Mouse (Mus musculus) intestine, postnatal 0 days (tissue): ENCODE data around the gene Rpl10. TPM values are rescaled to one million over a fixed set of nuclear protein-coding genes. Genes with fewer than 3 reads are reported as not detected.

Experiments
- ATAC-seq: fragments of 200-750 bp; cut with Nextera tagmentation; 2 replicates; pipeline ENCODE4 v1.8.0; 2017; ENCODE audit warnings: mild to moderate bottlenecking, moderate TSS enrichment, moderate library complexity
- H3K27ac ChIP-seq: fragments of 300-500 bp; sonication (generic); 2 replicates; pipeline ENCODE4 v1.5.1; 2014; ENCODE audit warnings: mild to moderate bottlenecking, low read depth, low read length, moderate library complexity
- H3K27me3 ChIP-seq: fragments of 300-500 bp; sonication (generic); replicated peaks from 2 replicates; pipeline ENCODE4 v1.6.1; 2014; ENCODE audit warnings: low read length, mixed read lengths; ENCODE audit not compliant: control insufficient read depth, insufficient read depth
- H3K36me3 ChIP-seq: fragments of 300-500 bp; sonication (generic); 2 replicates; pipeline ENCODE4 v1.6.1; 2014; ENCODE audit warnings: mild to moderate bottlenecking, moderate library complexity; ENCODE audit not compliant: control insufficient read depth, insufficient read depth
- H3K4me1 ChIP-seq: fragments of 300-500 bp; sonication (generic); replicated peaks from 2 replicates; pipeline ENCODE4 v1.6.1; 2014; ENCODE audit warnings: antibody characterized with exemption, low read length, mixed read lengths; ENCODE audit not compliant: control insufficient read depth, insufficient read depth
- H3K4me2 ChIP-seq: fragments of 300-500 bp; sonication (generic); replicated peaks from 2 replicates; pipeline ENCODE4 v1.6.1; 2014; ENCODE audit warnings: low read depth, mild to moderate bottlenecking, moderate library complexity
- H3K4me3 ChIP-seq: fragments of 300-500 bp; sonication (generic); 2 replicates; pipeline ENCODE4 v1.5.1; 2014; ENCODE audit warnings: low read depth, low read length
- H3K9ac ChIP-seq: fragments of 300-500 bp; sonication (generic); 2 replicates; pipeline ENCODE4 v1.6.1; 2014; ENCODE audit warnings: mild to moderate bottlenecking, low read depth, low read length
- H3K9me3 ChIP-seq: fragments of 300-500 bp; sonication (generic); 2 replicates; pipeline ENCODE4 v1.6.1; 2016; ENCODE audit warnings: mixed run types; ENCODE audit not compliant: control insufficient read depth
- CTCF ChIP-seq: sonication (generic); IDR thresholded peaks from 2 replicates; pipeline ENCODE4 v1.5.1; 2016; ENCODE audit warnings: low read depth, mild to moderate bottlenecking, control low read depth, antibody characterized with exemption, moderate library complexity
- WGBS: fragments of 180-500 bp; shearing (Covaris S2); extraction: QIAGEN DNeasy Blood & Tissue Kit; methylation state at CpG from one replicate; pipeline ENCODE4 v1.1.7; 2014; 5-methylcytosine and 5-hydroxymethylcytosine counted together
- polyA plus RNA-seq: library from polyadenylated mRNA; unstranded; fragments of >200 nt; fragmentation: Nextera tagmentation; extraction: Ambion mirVana; gene quantifications from 2 replicates; pipeline ENCODE4 v1.2.1, GENCODE M21; 2015

The Rpl10 gene
- polyA plus RNA-seq, 1 experiment from 2014 or later, result 521 TPM

DNA sequence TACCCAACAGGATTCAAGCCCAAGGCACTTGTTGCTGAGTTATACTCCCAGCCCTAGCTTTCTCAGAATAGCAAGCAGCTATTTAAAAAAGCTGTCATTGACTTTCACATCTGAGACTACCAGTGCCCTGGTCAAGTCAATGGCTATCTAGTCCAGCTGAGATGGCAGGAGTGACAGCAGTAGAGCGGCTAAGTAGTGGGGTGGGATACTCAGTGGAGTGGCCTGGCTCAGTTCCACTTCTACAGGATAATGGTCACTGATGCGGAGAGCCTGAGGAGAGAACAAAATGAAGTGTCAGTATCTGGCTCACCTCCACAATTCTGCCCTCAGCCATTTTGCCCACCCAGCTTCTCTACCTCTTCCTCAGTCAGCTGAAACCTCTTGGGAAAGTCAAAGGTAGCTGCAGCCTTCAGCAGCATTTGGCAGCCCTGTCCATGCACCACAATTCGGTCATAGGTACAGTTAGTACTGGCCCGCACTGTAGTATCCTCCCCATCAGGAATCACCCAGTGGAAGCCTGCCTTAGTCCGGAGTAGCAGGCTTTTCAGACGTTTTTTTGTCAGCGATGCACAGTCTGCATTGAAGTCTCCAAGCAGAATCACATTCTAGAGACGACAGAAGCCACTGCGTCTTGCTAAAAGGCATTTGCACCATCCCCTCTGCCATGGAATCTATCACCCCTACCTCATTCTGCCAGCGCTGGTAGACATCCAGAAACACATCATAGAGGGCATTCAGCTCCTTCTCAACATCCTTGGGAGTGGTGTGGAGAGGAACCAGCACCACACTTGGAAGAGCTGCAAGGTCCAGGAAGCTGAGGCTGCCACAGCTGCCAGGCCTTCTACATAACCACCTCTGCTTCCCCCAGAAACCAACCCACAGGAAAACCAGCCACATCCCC lies 3.1 kb downstream of the Rpl10 start:
- Histone ChIP-seq H3K27ac (no peak overlapping the region), H3K36me3 (peaks cover 3% of the 10 kb centered on the region; the same call in 1 of the 2 replicates), H3K4me1 (no peaks in the 10 kb centered on the region), H3K9me3 (no peaks in the 10 kb centered on the region), H3K9ac (no peak overlapping the region), H3K27me3 (no peaks in the 10 kb centered on the region), H3K4me2 (no peak overlapping the region), H3K4me3 (no peak overlapping the region)
- TF ChIP-seq CTCF, result no peak
- 31% methylated on average over 10 of the region's 10 CpGs for WGBS
- ATAC-seq, result no peak

GRCm38 (mm10) chrX:74277916-74278315 lies 7.3 kb downstream of the Rpl10 start:
- 71% methylated on average over 8 of the region's 8 CpGs for WGBS
- 0 out of 2 replicates have a peak overlapping the region, but pooled peaks have one; percentile 41 for H3K27ac ChIP-seq
- H3K9me3 ChIP-seq, result no peaks in the 10 kb centered on the region
- no peaks in the 10 kb centered on the region for H3K27me3 ChIP-seq
- H3K4me3 ChIP-seq, result no peak overlapping the region
- H3K36me3 ChIP-seq, result peaks cover 3% of the 10 kb centered on the region; the same call in 1 of the 2 replicates
- TF ChIP-seq CTCF, result no peak
- no peak overlapping the region for H3K9ac ChIP-seq
- no peak for ATAC-seq
- H3K4me2 ChIP-seq, result no peak overlapping the region
- H3K4me1 ChIP-seq, result no peaks in the 10 kb centered on the region

DNA sequence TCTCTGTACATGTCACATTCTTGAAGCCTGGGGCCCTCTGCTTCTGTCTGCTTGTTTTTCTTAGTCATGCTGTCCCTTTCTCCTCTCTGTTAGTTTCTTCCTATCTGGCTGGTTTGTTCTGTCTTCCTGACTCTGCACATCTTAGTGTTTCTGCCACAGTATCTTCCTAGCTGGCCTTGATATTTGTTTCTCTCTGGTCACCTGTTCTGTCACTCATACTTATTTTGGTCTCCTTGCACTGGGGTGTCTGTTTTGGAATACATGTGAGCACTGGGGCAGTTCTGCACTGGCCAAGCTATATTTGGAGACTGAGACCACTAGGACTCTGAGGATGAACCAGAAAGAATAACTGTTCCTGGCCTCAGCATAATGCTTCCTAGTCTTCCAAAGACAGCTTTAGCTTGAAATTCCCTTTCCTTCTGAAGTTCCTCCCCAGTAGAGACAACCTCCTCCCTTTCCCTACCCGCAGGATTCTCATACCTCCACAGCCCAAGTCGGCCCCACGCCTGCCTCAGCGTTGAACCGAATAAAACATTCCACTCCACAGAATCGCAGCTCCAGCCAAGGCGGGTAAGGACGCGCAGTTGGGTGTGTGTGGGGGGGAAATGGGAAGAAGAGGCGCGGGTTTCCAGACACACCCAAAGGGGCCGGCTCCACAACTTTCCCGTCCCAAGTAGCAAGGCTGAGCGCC lies 10.6 kb downstream of the Rpl10 start:
- Histone ChIP-seq H3K36me3 (no peaks in the 10 kb centered on the region), H3K27ac (peak overlapping the region; percentile 54), H3K27me3 (no peaks in the 10 kb centered on the region), H3K4me2 (peak overlapping the region; percentile 70), H3K4me3 (peak overlapping the region; percentile 51), H3K9me3 (no peaks in the 10 kb centered on the region), H3K4me1 (no peaks in the 10 kb centered on the region), H3K9ac (no peak overlapping the region)
- no peak; the same call in 1 of the 2 replicates for ATAC-seq
- 17% methylated on average over 14 of the region's 14 CpGs for WGBS
- TF ChIP-seq CTCF, result no peak

DNA sequence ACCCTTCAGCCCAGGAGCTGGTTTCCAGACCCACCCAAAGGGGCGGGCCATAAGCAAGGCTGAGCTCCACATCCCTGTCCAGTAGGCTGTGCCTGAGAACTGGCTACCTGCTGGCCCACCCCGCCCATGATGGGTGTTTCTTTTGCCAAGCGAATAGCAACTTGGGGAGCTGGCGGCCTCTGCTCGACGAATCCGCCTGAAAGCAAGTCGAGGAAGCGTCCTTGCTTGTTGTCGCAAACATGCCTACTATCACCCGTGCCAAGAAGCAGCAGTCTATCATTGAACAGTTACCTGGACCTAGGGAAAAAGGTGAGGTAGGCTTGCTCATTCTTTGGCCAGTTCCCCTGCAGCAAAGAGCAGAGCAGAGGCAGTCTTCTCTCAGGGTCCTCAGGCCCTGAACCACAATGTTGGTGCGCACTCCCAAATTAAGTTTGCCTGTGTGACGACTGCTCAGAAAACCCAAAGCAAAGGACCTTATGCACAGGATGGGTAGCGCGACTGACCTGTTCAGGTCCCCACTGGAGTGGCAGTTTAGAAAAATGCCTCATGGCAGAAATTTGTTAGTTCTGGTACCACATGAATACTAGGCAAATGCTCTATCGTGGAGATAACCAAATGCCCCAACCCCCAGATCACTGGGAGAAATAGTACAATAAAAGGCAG lies 11.3 kb downstream of the Rpl10 start, which contains the start of the genes Taz and Dnase1l1:
Gene Taz (plus strand): TSS at position 181 of the 663 bp plus-strand sequence.
Gene Dnase1l1 (minus strand): TSS at position 606 of the 663 bp plus-strand sequence.
- Histone ChIP-seq H3K4me2 (peak within 1 kb of the TSS; percentile 70), H3K27me3 (no peaks in the 10 kb centered on the region), H3K36me3 (no peaks in the 10 kb centered on the region), H3K4me1 (no peaks in the 10 kb centered on the region), H3K27ac (peak within 1 kb of the TSS; percentile 86), H3K9me3 (no peaks in the 10 kb centered on the region), H3K4me3 (peak within 1 kb of the TSS; percentile 51), H3K9ac (peak within 1 kb of the TSS; percentile 65)
- WGBS, result 25% methylated on average over 16 of the region's 16 CpGs
- TF ChIP-seq CTCF, result peak; percentile 22; the same call in 1 of the 2 replicates
- ATAC-seq, result peak; percentile 94

- H3K27me3 ChIP-seq, result no peaks in the 10 kb centered on the region
- peak overlapping the region; percentile 51 for H3K4me3 ChIP-seq
- H3K4me2 ChIP-seq, result peak overlapping the region; percentile 70
- no peaks in the 10 kb centered on the region for H3K4me1 ChIP-seq
- H3K9me3 ChIP-seq, result no peaks in the 10 kb centered on the region
- TF ChIP-seq CTCF, result no peak
- H3K36me3 ChIP-seq, result no peaks in the 10 kb centered on the region
- peak overlapping the region; percentile 65 for H3K9ac ChIP-seq
- H3K27ac ChIP-seq, result peak overlapping the region; percentile 86
- WGBS, result 22% methylated on average over 39 of the region's 39 CpGs
- peak; percentile 58 for ATAC-seq
Measured at GRCm38 (mm10) chrX:74282395-74283091, 11.9 kb downstream of the Rpl10 start.
